Mouse (Mus musculus) layer of hippocampus, adult 18-20 months (tissue): ENCODE results near the gene Gm20917. TPM values are rescaled to one million over a fixed set of nuclear protein-coding genes. Genes with fewer than 3 reads are reported as not detected.
"Not testable (repeated sequence)": the region's sequence is repeated elsewhere in the genome, so short reads cannot be mapped to it uniquely, and the experiment has no call there.

Experiments
- DNase-seq, 2 experiments: peaks; one replicate each; pipeline ENCODE4 v3.0.0; 2022; ENCODE audit warnings: low spot score in 2 of 2
- long read RNA-seq: library from polyadenylated mRNA; stranded (forward); transcript quantifications from one replicate; pipeline ENCODE4 v2.0.0, GENCODE M21; 2021
- total RNA-seq, 2 experiments: library from RNA; stranded (reverse); gene quantifications; 2 replicates each; pipeline ENCODE4 v1.2.3; 2021

Gene Gm20917
- total RNA-seq: not detected
- long read RNA-seq: 0 reads

- not testable (repeated sequence) for DNase-seq
Observed at GRCm38 (mm10) chrY:79151022-79151421, at the start of gene Gm20917. TSS of gene Gm20917 (minus strand) at chrY:79151122.

Other genes starting within 250 kb of the Gm20917 start
- gene Gm20916, start 168.4 kb upstream of the Gm20917 start, total RNA-seq: not detected